Comparison of ENCODE assay signal across 9 mouse cellular contexts in the genomic region with DNA sequence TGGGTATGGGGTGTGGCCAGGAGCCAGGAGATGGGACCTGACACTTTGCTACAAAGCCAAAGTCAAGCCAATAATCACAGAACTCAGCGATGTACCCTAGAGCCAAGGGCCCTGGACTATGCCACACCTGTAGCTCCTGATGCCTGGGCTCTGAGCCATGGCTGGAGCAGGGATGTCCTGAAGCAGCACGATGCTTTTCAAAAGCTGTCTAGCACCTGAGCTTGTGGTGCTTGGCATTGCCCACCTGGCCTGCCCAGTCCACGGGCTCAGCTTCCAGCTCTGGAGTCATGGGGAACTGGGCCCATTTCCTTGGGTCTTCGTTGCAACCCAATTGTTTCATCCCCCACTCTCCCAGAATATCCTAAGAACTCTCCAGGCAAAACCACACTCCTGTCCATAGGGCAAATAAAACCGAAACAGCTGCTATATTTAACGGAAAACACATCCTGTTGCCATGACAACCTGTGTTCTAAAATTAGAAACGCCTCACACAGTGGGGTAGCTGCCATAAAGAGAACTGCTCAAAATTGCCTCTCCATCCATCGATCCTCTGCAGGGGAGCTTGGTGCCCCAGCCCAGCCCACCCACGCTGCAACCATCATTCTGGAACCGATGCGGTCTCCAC.
DNase-seq lines count a peak whose midpoint lies in the region; ATAC-seq lines count a peak whose summit lies in the region.
"Had no signal": no experiment of that assay in that cellular context is flagged by ENCODE, and none has a peak within 500 bp of the region (broad histone marks: within the 10 kb centered on the region; RNA-seq: fewer than 3 reads in every experiment).

No protein-coding gene starts in this region.

- H3K4me1 ChIP-seq in hindbrain, embryonic 11.5 days (replicated peaks; ENCODE audit: control insufficient read depth, insufficient read depth, low read length): 0 out of 2 replicates have a peak, but pooled peaks cover 2% of the 10 kb centered on the region
- H3K4me1 ChIP-seq in hindbrain, embryonic 10.5 days (replicated peaks): peaks cover 19% of the 10 kb centered on the region
- peaks cover 18% of the 10 kb centered on the region for H3K4me1 ChIP-seq in forebrain, embryonic 15.5 days
- peaks cover 18% of the 10 kb centered on the region for H3K4me1 ChIP-seq in neural tube, embryonic 14.5 days (ENCODE audit: control insufficient read depth, insufficient read depth, low read length)

- H3K4me2 ChIP-seq in hindbrain, embryonic 11.5 days (replicated peaks; ENCODE audit: low read depth, low read length): no peak overlapping the region
- H3K4me2 ChIP-seq in forebrain, embryonic 15.5 days (replicated peaks): peak overlapping the region; percentile 24
- no peak overlapping the region for H3K4me2 ChIP-seq in neural tube, embryonic 14.5 days (ENCODE audit: low read depth, low read length)

- H3K27ac ChIP-seq in hindbrain, embryonic 11.5 days (ENCODE audit: low read depth, low read length): no peak overlapping the region
- H3K27ac ChIP-seq in hindbrain, embryonic 10.5 days: no peak overlapping the region; the same call in 1 of the 2 replicates
- H3K27ac ChIP-seq in forebrain, embryonic 15.5 days (replicated peaks): peak overlapping the region; percentile 80
- peak overlapping the region; percentile 61 for H3K27ac ChIP-seq in neural tube, embryonic 14.5 days (ENCODE audit: low read depth, low read length)

- no peak overlapping the region for H3K4me3 ChIP-seq in hindbrain, embryonic 11.5 days (ENCODE audit: low read depth, low read length)
- no peak overlapping the region for H3K4me3 ChIP-seq in hindbrain, embryonic 10.5 days
- H3K4me3 ChIP-seq in forebrain, embryonic 15.5 days: no peak overlapping the region
- H3K4me3 ChIP-seq in neural tube, embryonic 14.5 days (ENCODE audit: low read depth, low read length): no peak overlapping the region
- H3K4me3 ChIP-seq: megakaryocyte, embryonic 14.5 days had no signal

- no peaks in the 10 kb centered on the region for H3K27me3 ChIP-seq in hindbrain, embryonic 11.5 days (ENCODE audit: control insufficient read depth, insufficient read depth, low read length)
- no peaks in the 10 kb centered on the region for H3K27me3 ChIP-seq in hindbrain, embryonic 10.5 days (ENCODE audit: insufficient read depth, poor library complexity, severe bottlenecking)
- H3K27me3 ChIP-seq in forebrain, embryonic 15.5 days: no peaks in the 10 kb centered on the region
- no peaks in the 10 kb centered on the region for H3K27me3 ChIP-seq in neural tube, embryonic 14.5 days (ENCODE audit: control insufficient read depth, insufficient read depth, low read length)

- ATAC-seq in hindbrain, embryonic 11.5 days (ENCODE audit: low FRiP score): no peak
- ATAC-seq in forebrain, embryonic 15.5 days (replicated peaks): peak; percentile 76
- ATAC-seq in neural tube, embryonic 14.5 days (ENCODE audit: low read depth): peak; percentile 72

- peak; percentile 44 for DNase-seq in hindbrain, embryonic 11.5 days (ENCODE audit: low spot score)
- no peak for DNase-seq in hindbrain, embryonic 10.5 days (ENCODE audit: low spot score)
- peak; percentile 14 for DNase-seq in ZHBTc4 (ENCODE audit: low read depth, low spot score)
- DNase-seq in left cerebral cortex, adult 9 months (ENCODE audit: low spot score in 2 of 2): peak; percentile 48 to 75
- no peak for DNase-seq in urinary bladder, postnatal 25 days (ENCODE audit: low spot score)
- no peak for DNase-seq in adrenal gland, adult 8-10 months

- 59% methylated on average over 11 of the region's 11 CpGs for WGBS in hindbrain, embryonic 11.5 days
- WGBS in hindbrain, embryonic 10.5 days: 63% methylated on average over 11 of the region's 11 CpGs
- 31% methylated on average over 11 of the region's 11 CpGs for WGBS in forebrain, embryonic 15.5 days
- 23% methylated on average over 11 of the region's 11 CpGs for WGBS in neural tube, embryonic 14.5 days

- no peaks in the 10 kb centered on the region for H3K9me3 ChIP-seq in hindbrain, embryonic 11.5 days (ENCODE audit: control insufficient read depth, low read length)
- no peaks in the 10 kb centered on the region for H3K9me3 ChIP-seq in hindbrain, embryonic 10.5 days
- no peaks in the 10 kb centered on the region for H3K9me3 ChIP-seq in forebrain, embryonic 15.5 days
- no peaks in the 10 kb centered on the region for H3K9me3 ChIP-seq in neural tube, embryonic 14.5 days (ENCODE audit: control insufficient read depth, low read length)

- H3K9ac ChIP-seq in hindbrain, embryonic 11.5 days (ENCODE audit: low read depth, low read length): no peak overlapping the region
- H3K9ac ChIP-seq in forebrain, embryonic 15.5 days (replicated peaks): no peak overlapping the region
- no peak overlapping the region for H3K9ac ChIP-seq in neural tube, embryonic 14.5 days (replicated peaks; ENCODE audit: low read depth, low read length)

- H3K36me3 ChIP-seq in hindbrain, embryonic 11.5 days (ENCODE audit: control insufficient read depth, insufficient read depth, low read length): no peaks in the 10 kb centered on the region
- H3K36me3 ChIP-seq in hindbrain, embryonic 10.5 days: no peaks in the 10 kb centered on the region
- no peaks in the 10 kb centered on the region for H3K36me3 ChIP-seq in forebrain, embryonic 15.5 days
- no peaks in the 10 kb centered on the region for H3K36me3 ChIP-seq in neural tube, embryonic 14.5 days (ENCODE audit: control insufficient read depth, insufficient read depth, low read length)

Comparison
In these comparisons a context has a peak if more than half of its experiments do, and no peak if none do; other contexts are left out.
1. DNase-seq: peak in hindbrain, embryonic 11.5 days (single experiment), ZHBTc4 (single experiment) and left cerebral cortex, adult 9 months (2 of 2); none in hindbrain, embryonic 10.5 days (single experiment), urinary bladder, postnatal 25 days (single experiment) and adrenal gland, adult 8-10 months (single experiment).
2. H3K27ac ChIP-seq: peak in forebrain, embryonic 15.5 days (single experiment) and neural tube, embryonic 14.5 days (single experiment); none in hindbrain, embryonic 11.5 days (single experiment) and hindbrain, embryonic 10.5 days (single experiment).